In the genomic region with DNA sequence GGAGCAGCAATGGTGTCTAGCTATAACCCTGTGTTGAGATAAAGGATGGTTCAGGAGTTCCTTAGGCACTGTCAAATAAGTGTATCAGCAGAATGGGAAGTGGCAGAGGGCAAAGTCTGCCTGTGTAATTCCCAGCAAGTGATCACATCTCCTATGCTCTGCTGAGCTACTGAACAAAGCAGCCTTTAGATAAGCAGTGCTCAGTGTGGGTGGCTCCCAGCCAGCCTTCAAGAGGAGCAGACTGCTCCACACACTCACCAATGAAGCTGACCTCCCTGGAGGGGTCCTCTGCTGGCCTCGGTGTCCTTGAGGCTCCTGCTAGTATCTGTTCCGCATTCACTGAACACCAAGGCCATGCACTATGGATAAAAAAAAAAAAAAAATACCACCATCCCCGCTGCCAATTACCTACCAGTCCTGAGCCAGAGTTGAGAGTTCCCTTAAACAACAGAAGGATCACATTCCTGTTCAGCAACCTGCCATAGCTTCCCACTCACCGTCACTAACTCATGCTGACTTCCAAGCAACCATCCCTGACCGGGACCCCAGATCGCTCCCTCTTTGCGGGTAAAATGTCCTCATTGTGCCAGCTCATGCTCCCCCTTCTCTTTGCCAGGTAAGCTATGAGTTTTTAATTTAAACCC, we compare ENCODE assay signal across 9 mouse cellular contexts.
DNase-seq lines count a peak whose midpoint lies in the region; ATAC-seq and TF ChIP-seq lines count a peak whose summit lies in the region.
"Had no signal": no experiment of that assay in that cellular context is flagged by ENCODE, and none has a peak within 500 bp of the region (broad histone marks: within the 10 kb centered on the region; RNA-seq: fewer than 3 reads in every experiment).

No protein-coding gene starts in this region.

- WGBS in heart, postnatal 0 days = 58% methylated on average over 7 of the region's 7 CpGs
- 84% methylated on average over 7 of the region's 7 CpGs for WGBS in heart, embryonic 10.5 days
- WGBS in midbrain, embryonic 13.5 days = 76% methylated on average over 7 of the region's 7 CpGs
- 72% methylated on average over 7 of the region's 7 CpGs for WGBS in midbrain, embryonic 16.5 days
- 69% methylated on average over 7 of the region's 7 CpGs for WGBS in intestine, embryonic 15.5 days

- H3K9ac ChIP-seq in heart, postnatal 0 days (replicated peaks; ENCODE audit: low read depth, low read length) = no peak overlapping the region
- H3K9ac ChIP-seq in midbrain, embryonic 13.5 days (replicated peaks) = no peak overlapping the region
- no peak overlapping the region for H3K9ac ChIP-seq in midbrain, embryonic 16.5 days (ENCODE audit: low read depth, low read length)
- no peak overlapping the region for H3K9ac ChIP-seq in intestine, embryonic 15.5 days

- H3K4me2 ChIP-seq in heart, postnatal 0 days (ENCODE audit: low read depth, low read length) = no peak overlapping the region
- H3K4me2 ChIP-seq in midbrain, embryonic 13.5 days (replicated peaks) = no peak overlapping the region
- H3K4me2 ChIP-seq in midbrain, embryonic 16.5 days (ENCODE audit: low read length) = no peak overlapping the region
- no peak overlapping the region for H3K4me2 ChIP-seq in intestine, embryonic 15.5 days (replicated peaks)

- TF ChIP-seq CTCF in heart, postnatal 0 days (IDR thresholded peaks at IDR 0.05; ENCODE audit: low read depth) = no peak

- H3K4me1 ChIP-seq in heart, postnatal 0 days (ENCODE audit: control insufficient read depth, insufficient read depth) = no peaks in the 10 kb centered on the region
- H3K4me1 ChIP-seq in heart, embryonic 10.5 days = 0 out of 2 replicates have a peak, but pooled peaks cover 5% of the 10 kb centered on the region
- peaks cover 12% of the 10 kb centered on the region; the same call in 1 of the 2 replicates for H3K4me1 ChIP-seq in midbrain, embryonic 13.5 days (replicated peaks)
- peaks cover 9% of the 10 kb centered on the region for H3K4me1 ChIP-seq in midbrain, embryonic 16.5 days (ENCODE audit: control insufficient read depth, insufficient read depth, low read length)
- H3K4me1 ChIP-seq in intestine, embryonic 15.5 days (replicated peaks) = 0 out of 2 replicates have a peak, but pooled peaks cover 3% of the 10 kb centered on the region

- peak; percentile 5 for DNase-seq in heart, postnatal 0 days (ENCODE audit: low spot score)
- DNase-seq in heart, embryonic 10.5 days (ENCODE audit: low spot score) = no peak
- peak; percentile 51 for DNase-seq in testis, postnatal 10 days (ENCODE audit: low spot score)
- no peak for DNase-seq in urinary bladder, postnatal 14 days (ENCODE audit: low spot score)
- DNase-seq: cerebellum, adult 8-10 months had no signal

- no peak for TF ChIP-seq EP300 in heart, postnatal 0 days (IDR thresholded peaks at IDR 0.05; ENCODE audit: low read depth)

- H3K4me3 ChIP-seq in heart, postnatal 0 days (ENCODE audit: low read depth, low read length) = no peak overlapping the region
- no peak overlapping the region for H3K4me3 ChIP-seq in heart, embryonic 10.5 days
- no peak overlapping the region for H3K4me3 ChIP-seq in midbrain, embryonic 13.5 days (replicated peaks)
- no peak overlapping the region for H3K4me3 ChIP-seq in midbrain, embryonic 16.5 days (ENCODE audit: low read depth, low read length)
- no peak overlapping the region for H3K4me3 ChIP-seq in intestine, embryonic 15.5 days (replicated peaks)

- H3K27me3 ChIP-seq in heart, postnatal 0 days (ENCODE audit: control insufficient read depth, insufficient read depth, low read length) = no peaks in the 10 kb centered on the region
- H3K27me3 ChIP-seq in heart, embryonic 10.5 days (ENCODE audit: insufficient read depth, poor library complexity, severe bottlenecking) = peaks cover 17% of the 10 kb centered on the region; the same call in 1 of the 2 replicates
- H3K27me3 ChIP-seq in midbrain, embryonic 13.5 days = no peaks in the 10 kb centered on the region
- H3K27me3 ChIP-seq in midbrain, embryonic 16.5 days (ENCODE audit: control insufficient read depth, insufficient read depth, low read depth, low read length) = no peaks in the 10 kb centered on the region
- H3K27me3 ChIP-seq in intestine, embryonic 15.5 days (replicated peaks) = no peaks in the 10 kb centered on the region

- H3K27ac ChIP-seq in heart, postnatal 0 days (ENCODE audit: low read depth) = no peak overlapping the region
- no peak overlapping the region for H3K27ac ChIP-seq in heart, embryonic 10.5 days
- H3K27ac ChIP-seq in midbrain, embryonic 13.5 days = no peak overlapping the region
- H3K27ac ChIP-seq in midbrain, embryonic 16.5 days (ENCODE audit: low read length) = no peak overlapping the region
- no peak overlapping the region for H3K27ac ChIP-seq in intestine, embryonic 15.5 days

- ATAC-seq in heart, postnatal 0 days (ENCODE audit: insufficient read depth, low read depth) = no peak
- ATAC-seq in midbrain, embryonic 13.5 days = 0 out of 2 replicates have a peak, but pooled peaks have one; percentile 46
- no peak for ATAC-seq in midbrain, embryonic 16.5 days
- ATAC-seq in intestine, embryonic 15.5 days = peak; percentile 89
- ATAC-seq: activated CD4-positive, CD25-positive, alpha-beta regulatory T cell, adult 4 months had no signal

- H3K36me3 ChIP-seq in heart, postnatal 0 days (replicated peaks; ENCODE audit: control insufficient read depth, insufficient read depth, low read length) = no peaks in the 10 kb centered on the region
- no peaks in the 10 kb centered on the region for H3K36me3 ChIP-seq in heart, embryonic 10.5 days
- no peaks in the 10 kb centered on the region for H3K36me3 ChIP-seq in midbrain, embryonic 13.5 days
- no peaks in the 10 kb centered on the region for H3K36me3 ChIP-seq in midbrain, embryonic 16.5 days (ENCODE audit: control insufficient read depth, insufficient read depth, low read length)
- no peaks in the 10 kb centered on the region for H3K36me3 ChIP-seq in intestine, embryonic 15.5 days

- no peaks in the 10 kb centered on the region for H3K9me3 ChIP-seq in heart, postnatal 0 days (replicated peaks; ENCODE audit: control insufficient read depth, low read length)
- no peaks in the 10 kb centered on the region for H3K9me3 ChIP-seq in heart, embryonic 10.5 days
- no peaks in the 10 kb centered on the region for H3K9me3 ChIP-seq in midbrain, embryonic 13.5 days
- no peaks in the 10 kb centered on the region for H3K9me3 ChIP-seq in midbrain, embryonic 16.5 days (replicated peaks; ENCODE audit: control insufficient read depth, low read length, poor library complexity, severe bottlenecking)
- H3K9me3 ChIP-seq in intestine, embryonic 15.5 days = no peaks in the 10 kb centered on the region

Comparison
In these comparisons a context has a peak if more than half of its experiments do, and no peak if none do; other contexts are left out.
1. ATAC-seq: peak in midbrain, embryonic 13.5 days (single experiment) and intestine, embryonic 15.5 days (single experiment); none in heart, postnatal 0 days (single experiment) and midbrain, embryonic 16.5 days (single experiment).
2. DNase-seq: peak in heart, postnatal 0 days (single experiment) and testis, postnatal 10 days (single experiment); none in heart, embryonic 10.5 days (single experiment) and urinary bladder, postnatal 14 days (single experiment).